ENCODE assay signal across 32 mouse cellular contexts in the genomic region with DNA sequence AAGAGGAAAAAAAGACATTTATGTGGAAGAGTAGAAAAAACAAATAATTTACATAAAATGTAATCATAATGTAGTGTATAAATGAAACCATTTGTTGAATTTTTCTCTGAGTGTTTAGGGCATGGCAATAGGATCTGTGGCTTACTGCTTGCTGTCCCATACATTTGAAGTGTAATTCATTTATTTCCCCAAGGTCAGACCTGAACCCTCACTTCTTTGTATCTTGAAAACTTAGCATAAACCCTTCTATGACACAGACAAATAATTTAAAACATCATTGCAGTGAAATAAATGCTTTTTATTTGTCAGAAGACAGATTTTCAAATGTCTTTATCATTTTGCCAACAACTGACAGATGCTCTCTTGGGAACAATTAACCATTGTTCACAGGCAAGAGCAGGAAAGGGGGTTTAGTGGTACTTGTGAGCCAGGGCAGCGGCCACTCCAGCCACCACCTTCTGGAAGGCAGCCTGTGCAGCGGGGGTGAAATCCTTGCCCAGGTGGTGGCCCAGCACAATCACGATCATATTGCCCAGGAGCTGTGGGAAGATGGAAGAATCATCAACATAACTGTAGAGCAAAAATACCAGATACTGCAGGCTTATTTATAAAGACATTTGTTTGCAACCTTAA. TPM values are rescaled to one million over a fixed set of nuclear protein-coding genes. Genes with fewer than 3 reads are reported as not detected.
DNase-seq lines count a peak whose midpoint lies in the region; ATAC-seq and TF ChIP-seq lines count a peak whose summit lies in the region.
"Had no signal": no experiment of that assay in that cellular context is flagged by ENCODE, and none has a peak within 500 bp of the region (broad histone marks: within the 10 kb centered on the region; RNA-seq: fewer than 3 reads in every experiment).

No protein-coding gene starts in this region.

- H3K27me3 ChIP-seq in stomach, embryonic 14.5 days (ENCODE audit: control insufficient read depth, insufficient read depth, low read length) = no peaks in the 10 kb centered on the region
- no peaks in the 10 kb centered on the region for H3K27me3 ChIP-seq in stomach, postnatal 0 days (ENCODE audit: control insufficient read depth, insufficient read depth, low read length)
- no peaks in the 10 kb centered on the region for H3K27me3 ChIP-seq in erythroblast, embryonic 14.5 days (ENCODE audit: control insufficient read depth)
- no peaks in the 10 kb centered on the region for H3K27me3 ChIP-seq in liver, embryonic 13.5 days
- H3K27me3 ChIP-seq in stomach, embryonic 16.5 days (ENCODE audit: control insufficient read depth, insufficient read depth, low read length) = no peaks in the 10 kb centered on the region
- H3K27me3 ChIP-seq: limb, embryonic 13.5 days; midbrain, embryonic 12.5 days had no signal

- H3K4me3 ChIP-seq in stomach, embryonic 14.5 days (ENCODE audit: low read depth, low read length) = no peak overlapping the region
- no peak overlapping the region for H3K4me3 ChIP-seq in stomach, postnatal 0 days (ENCODE audit: low read depth, low read length)
- peak overlapping the region; percentile 63 for H3K4me3 ChIP-seq in erythroblast, embryonic 14.5 days (replicated peaks)
- peak overlapping the region; percentile 55 for H3K4me3 ChIP-seq in liver, embryonic 13.5 days (replicated peaks)
- no peak overlapping the region for H3K4me3 ChIP-seq in stomach, embryonic 16.5 days (replicated peaks; ENCODE audit: low read length)
- H3K4me3 ChIP-seq: forebrain, embryonic 10.5 days; heart, adult 2 months; limb, embryonic 13.5 days; midbrain, embryonic 12.5 days had no signal

- no peak overlapping the region for H3K9ac ChIP-seq in stomach, embryonic 14.5 days (replicated peaks; ENCODE audit: low read depth, low read length)
- no peak overlapping the region for H3K9ac ChIP-seq in stomach, postnatal 0 days (ENCODE audit: low read length)
- peak overlapping the region; percentile 72 for H3K9ac ChIP-seq in liver, embryonic 13.5 days
- H3K9ac ChIP-seq in stomach, embryonic 16.5 days (ENCODE audit: low read length) = no peak overlapping the region
- H3K9ac ChIP-seq: hindbrain, embryonic 14.5 days; limb, embryonic 13.5 days; lung, embryonic 14.5 days; midbrain, embryonic 12.5 days had no signal

- TF ChIP-seq CTCF in stomach, postnatal 0 days (IDR thresholded peaks at IDR 0.05; ENCODE audit: low read depth) = no peak

- no peaks in the 10 kb centered on the region for H3K9me3 ChIP-seq in stomach, embryonic 14.5 days (ENCODE audit: control insufficient read depth, low read depth, low read length)
- no peaks in the 10 kb centered on the region for H3K9me3 ChIP-seq in stomach, postnatal 0 days (ENCODE audit: control insufficient read depth, low read length)
- H3K9me3 ChIP-seq in erythroblast, embryonic 14.5 days (ENCODE audit: control insufficient read depth, low read length) = no peaks in the 10 kb centered on the region
- H3K9me3 ChIP-seq in liver, embryonic 13.5 days (replicated peaks) = no peaks in the 10 kb centered on the region
- no peaks in the 10 kb centered on the region for H3K9me3 ChIP-seq in stomach, embryonic 16.5 days (replicated peaks; ENCODE audit: control insufficient read depth, low read length)
- H3K9me3 ChIP-seq: forebrain, embryonic 10.5 days; limb, embryonic 13.5 days; midbrain, embryonic 12.5 days had no signal

- no peak overlapping the region for H3K4me2 ChIP-seq in stomach, embryonic 14.5 days (replicated peaks; ENCODE audit: low read depth, low read length)
- no peak overlapping the region for H3K4me2 ChIP-seq in stomach, postnatal 0 days (replicated peaks; ENCODE audit: low read depth)
- H3K4me2 ChIP-seq in liver, embryonic 13.5 days = peak overlapping the region; percentile 48
- H3K4me2 ChIP-seq in stomach, embryonic 16.5 days (ENCODE audit: low read depth, low read length) = no peak overlapping the region
- H3K4me2 ChIP-seq: hindbrain, embryonic 14.5 days; limb, embryonic 13.5 days; lung, embryonic 14.5 days; midbrain, embryonic 12.5 days had no signal

- H3K27ac ChIP-seq in stomach, embryonic 14.5 days (ENCODE audit: low read length) = no peak overlapping the region
- no peak overlapping the region for H3K27ac ChIP-seq in stomach, postnatal 0 days (replicated peaks)
- H3K27ac ChIP-seq in liver, embryonic 13.5 days = peak overlapping the region; percentile 96
- no peak overlapping the region for H3K27ac ChIP-seq in stomach, embryonic 16.5 days (ENCODE audit: low read length)
- H3K27ac ChIP-seq: forebrain, embryonic 10.5 days; heart, adult 2 months; hindbrain, embryonic 14.5 days; kidney, postnatal 0 days; limb, embryonic 13.5 days; midbrain, embryonic 12.5 days had no signal

- 56% methylated on average over 3 of the region's 3 CpGs for WGBS in stomach, embryonic 14.5 days
- 59% methylated on average over 3 of the region's 3 CpGs for WGBS in stomach, postnatal 0 days
- 60% methylated on average over 3 of the region's 3 CpGs for WGBS in liver, embryonic 13.5 days (ENCODE audit: insufficient replicate concordance)
- whole genome bisulfite sequencing in stomach, embryonic 16.5 days = 63% methylated on average over 3 of the region's 3 CpGs

- TF ChIP-seq EP300 in stomach, postnatal 0 days (optimal IDR thresholded peaks at IDR 0.05) = no peak

- no peaks in the 10 kb centered on the region for H3K36me3 ChIP-seq in stomach, embryonic 14.5 days (ENCODE audit: control insufficient read depth, insufficient read depth, low read length)
- no peaks in the 10 kb centered on the region for H3K36me3 ChIP-seq in stomach, postnatal 0 days (ENCODE audit: control insufficient read depth, insufficient read depth, low read length)
- peaks cover 18% of the 10 kb centered on the region for H3K36me3 ChIP-seq in erythroblast, embryonic 14.5 days (ENCODE audit: control insufficient read depth)
- no peaks in the 10 kb centered on the region for H3K36me3 ChIP-seq in liver, embryonic 13.5 days
- H3K36me3 ChIP-seq in stomach, embryonic 16.5 days (ENCODE audit: control insufficient read depth, insufficient read depth, low read length) = no peaks in the 10 kb centered on the region
- H3K36me3 ChIP-seq: forebrain, embryonic 10.5 days; limb, embryonic 13.5 days; midbrain, embryonic 12.5 days had no signal

- DNase-seq in stomach, postnatal 0 days (ENCODE audit: low spot score) = no peak
- no peak for DNase-seq in liver, embryonic 13.5 days
- DNase-seq in testis, postnatal 14 days (ENCODE audit: low spot score) = no peak
- DNase-seq in cerebellum, adult 8-10 months = no peak
- DNase-seq: adrenal gland, adult 2 months; cerebellum, adult 9-10 months; gastrocnemius, postnatal 36 days; heart, adult 2 months; heart, postnatal 36 days; lung, embryonic 14.5 days; spleen, adult 18-20 months; thymus, postnatal 14 days had no signal

- no peaks in the 10 kb centered on the region for H3K4me1 ChIP-seq in stomach, embryonic 14.5 days (ENCODE audit: control insufficient read depth, insufficient read depth, low read length)
- H3K4me1 ChIP-seq in stomach, postnatal 0 days (replicated peaks; ENCODE audit: control insufficient read depth, insufficient read depth) = no peaks in the 10 kb centered on the region
- peaks cover 61% of the 10 kb centered on the region for H3K4me1 ChIP-seq in erythroblast, embryonic 14.5 days (ENCODE audit: control insufficient read depth)
- peaks cover 44% of the 10 kb centered on the region for H3K4me1 ChIP-seq in liver, embryonic 13.5 days (replicated peaks)
- no peaks in the 10 kb centered on the region for H3K4me1 ChIP-seq in stomach, embryonic 16.5 days (ENCODE audit: control insufficient read depth, insufficient read depth, low read length)
- H3K4me1 ChIP-seq: forebrain, embryonic 10.5 days; limb, embryonic 13.5 days; midbrain, embryonic 12.5 days had no signal

- peak; percentile 39; the same call in 1 of the 2 replicates for ATAC-seq in stomach, embryonic 14.5 days (ENCODE audit: insufficient number of reproducible peaks, insufficient read depth, low FRiP score, low read depth)
- ATAC-seq in stomach, postnatal 0 days (ENCODE audit: low FRiP score, low TSS enrichment) = no peak
- peak; percentile 67 for ATAC-seq in liver, embryonic 13.5 days (ENCODE audit: low read depth)
- 0 out of 2 replicates have a peak, but pooled peaks have one; percentile 7 for ATAC-seq in stomach, embryonic 16.5 days (ENCODE audit: insufficient read depth, low FRiP score)
- ATAC-seq in monocyte, adult 5-6 weeks (replicated peaks; ENCODE audit: insufficient number of reproducible peaks, low FRiP score, low TSS enrichment, poor library complexity, severe bottlenecking) = no peak

RNA-seq across cellular contexts. Expression of a gene that starts 1.5 kb away (rescaled TPM):
- polyA plus RNA-seq in stomach, embryonic 14.5 days (2014; fragmentation: Nextera tagmentation; extraction: Ambion mirVana) = 3,670 and 3,888 TPM in 2 replicates
- 597 and 747 TPM in 2 replicates for polyA plus RNA-seq in stomach, postnatal 0 days (2015; fragmentation: Nextera tagmentation; extraction: Ambion mirVana)
- polyA plus RNA-seq in erythroblast, embryonic 14.5 days (2012) = 263,491 and 269,873 TPM in 2 replicates
- 91,050 and 104,119 TPM in 2 replicates for polyA plus RNA-seq in liver, embryonic 13.5 days (2015; fragmentation: Nextera tagmentation; extraction: Ambion mirVana)
- 8,981 and 9,755 TPM in 2 replicates for polyA plus RNA-seq in stomach, embryonic 16.5 days (2015; fragmentation: Nextera tagmentation; extraction: Ambion mirVana)
- total RNA-seq in monocyte, adult 5-6 weeks (2017) = 710 to 7,610 TPM (median 7,195 TPM) in 3 replicates
- polyA plus RNA-seq: C2C12 had no signal

RNA-seq across cellular contexts. Expression of a gene that starts 12.6 kb away (rescaled TPM):
- 1,564 and 1,619 TPM in 2 replicates for polyA plus RNA-seq in stomach, embryonic 14.5 days (2014; fragmentation: Nextera tagmentation; extraction: Ambion mirVana)
- 137 and 177 TPM in 2 replicates for polyA plus RNA-seq in stomach, postnatal 0 days (2015; fragmentation: Nextera tagmentation; extraction: Ambion mirVana)
- polyA plus RNA-seq in erythroblast, embryonic 14.5 days (2012) = 22,007 and 54,805 TPM in 2 replicates
- 49,070 and 53,102 TPM in 2 replicates for polyA plus RNA-seq in liver, embryonic 13.5 days (2015; fragmentation: Nextera tagmentation; extraction: Ambion mirVana)
- polyA plus RNA-seq in stomach, embryonic 16.5 days (2015; fragmentation: Nextera tagmentation; extraction: Ambion mirVana) = 3,025 and 3,577 TPM in 2 replicates
- total RNA-seq in monocyte, adult 5-6 weeks (2017) = 142 to 1,259 TPM (median 1,026 TPM) in 3 replicates
- polyA plus RNA-seq: C2C12 had no signal

RNA-seq across cellular contexts. Expression of a gene that starts 13.9 kb away (rescaled TPM):
- polyA plus RNA-seq in stomach, embryonic 14.5 days (2014; fragmentation: Nextera tagmentation; extraction: Ambion mirVana) = not detected in 2 replicates
- polyA plus RNA-seq in stomach, postnatal 0 days (2015; fragmentation: Nextera tagmentation; extraction: Ambion mirVana) = not detected in 2 replicates
- polyA plus RNA-seq in erythroblast, embryonic 14.5 days (2012) = 0.10 TPM in 1 of 2 replicates, not detected in the other
- polyA plus RNA-seq in liver, embryonic 13.5 days (2015; fragmentation: Nextera tagmentation; extraction: Ambion mirVana) = 0.32 and 0.36 TPM in 2 replicates
- polyA plus RNA-seq in stomach, embryonic 16.5 days (2015; fragmentation: Nextera tagmentation; extraction: Ambion mirVana) = not detected in 2 replicates
- total RNA-seq in monocyte, adult 5-6 weeks (2017) = not detected in 3 replicates
- total RNA-seq: adrenal gland, adult 2 months; adrenal gland, postnatal 4 days; gastrocnemius, postnatal 36 days; heart, adult 2 months; heart, postnatal 36 days; layer of hippocampus, postnatal 36 days; left cerebral cortex, postnatal 25 days; megakaryocyte, adult 5-6 weeks; MEL; neutrophil, adult 5-6 weeks had no signal
- polyA plus RNA-seq: adrenal gland, adult 2 months; C2C12; embryonic facial prominence, embryonic 14.5 days; heart, adult 2 months; heart, embryonic 14.5 days; hindbrain, embryonic 14.5 days; intestine, embryonic 14.5 days; kidney, postnatal 0 days; limb, embryonic 13.5 days; lung, embryonic 14.5 days; midbrain, embryonic 12.5 days; testis, adult 2 months had no signal

RNA-seq across cellular contexts. Expression of a gene that starts 16.6 kb away (rescaled TPM):
- polyA plus RNA-seq in stomach, embryonic 14.5 days (2014; fragmentation: Nextera tagmentation; extraction: Ambion mirVana) = 2.9 and 6.2 TPM in 2 replicates
- polyA plus RNA-seq in stomach, postnatal 0 days (2015; fragmentation: Nextera tagmentation; extraction: Ambion mirVana) = not detected in 2 replicates
- 4.0 and 4.3 TPM in 2 replicates for polyA plus RNA-seq in erythroblast, embryonic 14.5 days (2012)
- 367 and 436 TPM in 2 replicates for polyA plus RNA-seq in liver, embryonic 13.5 days (2015; fragmentation: Nextera tagmentation; extraction: Ambion mirVana)
- polyA plus RNA-seq in stomach, embryonic 16.5 days (2015; fragmentation: Nextera tagmentation; extraction: Ambion mirVana) = 0.95 and 1.4 TPM in 2 replicates
- total RNA-seq in monocyte, adult 5-6 weeks (2017) = not detected in 3 replicates
- total RNA-seq: adrenal gland, adult 2 months; adrenal gland, postnatal 4 days; gastrocnemius, postnatal 36 days; heart, adult 2 months; heart, postnatal 36 days; layer of hippocampus, postnatal 36 days; left cerebral cortex, postnatal 25 days; megakaryocyte, adult 5-6 weeks; MEL; neutrophil, adult 5-6 weeks had no signal
- polyA plus RNA-seq: adrenal gland, adult 2 months; C2C12; heart, adult 2 months; kidney, postnatal 0 days; testis, adult 2 months had no signal

RNA-seq across cellular contexts. Expression of a gene that starts 26.6 kb away (rescaled TPM):
- polyA plus RNA-seq in stomach, embryonic 14.5 days (2014; fragmentation: Nextera tagmentation; extraction: Ambion mirVana) = 616 and 882 TPM in 2 replicates
- not detected in 2 replicates for polyA plus RNA-seq in stomach, postnatal 0 days (2015; fragmentation: Nextera tagmentation; extraction: Ambion mirVana)
- polyA plus RNA-seq in erythroblast, embryonic 14.5 days (2012) = 85.0 and 543 TPM in 2 replicates
- polyA plus RNA-seq in liver, embryonic 13.5 days (2015; fragmentation: Nextera tagmentation; extraction: Ambion mirVana) = 3,309 and 4,306 TPM in 2 replicates
- 35.5 and 42.6 TPM in 2 replicates for polyA plus RNA-seq in stomach, embryonic 16.5 days (2015; fragmentation: Nextera tagmentation; extraction: Ambion mirVana)
- total RNA-seq in monocyte, adult 5-6 weeks (2017) = not detected in 3 replicates
- total RNA-seq: adrenal gland, adult 2 months; adrenal gland, postnatal 4 days; gastrocnemius, postnatal 36 days; heart, adult 2 months; heart, postnatal 36 days; layer of hippocampus, postnatal 36 days; left cerebral cortex, postnatal 25 days; megakaryocyte, adult 5-6 weeks; MEL; neutrophil, adult 5-6 weeks had no signal
- polyA plus RNA-seq: adrenal gland, adult 2 months; C2C12; heart, adult 2 months had no signal

Comparison
In these comparisons a context has a peak if more than half of its experiments do, and no peak if none do; other contexts are left out.
1. ATAC-seq: peak in stomach, embryonic 14.5 days (single experiment), liver, embryonic 13.5 days (single experiment) and stomach, embryonic 16.5 days (single experiment); none in stomach, postnatal 0 days (single experiment) and monocyte, adult 5-6 weeks (single experiment).
2. H3K4me3 ChIP-seq: peak in erythroblast, embryonic 14.5 days (single experiment) and liver, embryonic 13.5 days (single experiment); none in stomach, embryonic 14.5 days (single experiment), stomach, postnatal 0 days (single experiment) and stomach, embryonic 16.5 days (single experiment).